Mouse (Mus musculus): ENCODE measurements at regions not wholly inside any gene's neighbourhood (a gene's known extent, or its start where the extent isn't known, plus 50 kb on each side); places are given as distances from the start of the nearest gene placed in this dataset.
A peak's percentile ranks its signal among the peaks of the same experiment; 100 is the strongest.

GRCm38 (mm10) chr8:126216391-126216790 lies 82.0 kb upstream of the Slc35f3 start:
- no peak for ATAC-seq (ENCODE audit: low FRiP score, low TSS enrichment)
- TF ChIP-seq CTCF (IDR thresholded peaks at IDR 0.05; ENCODE audit: low read depth): no peak
- TF ChIP-seq EP300 (optimal IDR thresholded peaks at IDR 0.05): no peak
- Histone ChIP-seq H3K36me3 (ENCODE audit: control insufficient read depth, insufficient read depth, low read length) (no peaks in the 10 kb centered on the region), H3K4me2 (replicated peaks; ENCODE audit: low read depth) (no peak overlapping the region), H3K27me3 (ENCODE audit: control insufficient read depth, insufficient read depth, low read length) (no peaks in the 10 kb centered on the region), H3K27ac (replicated peaks) (no peak overlapping the region), H3K9ac (ENCODE audit: low read length) (no peak overlapping the region), H3K9me3 (ENCODE audit: control insufficient read depth, low read length) (no peaks in the 10 kb centered on the region), H3K4me3 (ENCODE audit: low read depth, low read length) (no peak overlapping the region), H3K4me1 (replicated peaks; ENCODE audit: control insufficient read depth, insufficient read depth) (no peaks in the 10 kb centered on the region)
- WGBS: 69% methylated on average over 5 of the region's 5 CpGs
- no peak for DNase-seq (ENCODE audit: low spot score)

DNA sequence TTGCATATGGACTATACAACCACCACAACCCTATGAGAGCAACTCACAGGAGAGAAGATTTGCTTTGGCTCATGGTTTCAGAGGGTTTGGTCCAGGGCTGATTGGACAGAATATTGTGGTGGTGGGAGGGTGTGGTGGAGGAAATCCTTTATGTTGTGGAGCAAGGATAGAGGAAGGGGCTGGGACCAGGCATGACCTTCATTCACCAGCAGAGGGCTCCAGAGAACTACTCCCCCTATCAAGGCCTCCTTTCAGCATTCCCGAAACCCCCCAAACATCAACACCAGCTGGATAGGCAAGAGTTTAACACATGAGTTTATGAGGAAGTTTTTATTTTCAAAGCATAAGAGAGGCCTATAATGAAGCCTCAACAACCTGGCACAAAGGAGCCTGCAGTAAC lies 76.7 kb upstream of the Slc35f3 start:
- ATAC-seq (ENCODE audit: low FRiP score, low TSS enrichment) (no peak), DNase-seq (ENCODE audit: low spot score) (no peak)
- WGBS: 62% methylated on average over 1 of the region's 1 CpGs
- Histone ChIP-seq H3K36me3 (ENCODE audit: control insufficient read depth, insufficient read depth, low read length) (no peaks in the 10 kb centered on the region), H3K9ac (ENCODE audit: low read length) (no peak overlapping the region), H3K9me3 (ENCODE audit: control insufficient read depth, low read length) (no peaks in the 10 kb centered on the region), H3K4me1 (replicated peaks; ENCODE audit: control insufficient read depth, insufficient read depth) (no peaks in the 10 kb centered on the region), H3K4me3 (ENCODE audit: low read depth, low read length) (no peak overlapping the region), H3K4me2 (replicated peaks; ENCODE audit: low read depth) (no peak overlapping the region), H3K27me3 (ENCODE audit: control insufficient read depth, insufficient read depth, low read length) (no peaks in the 10 kb centered on the region), H3K27ac (replicated peaks) (no peak overlapping the region)
- TF ChIP-seq EP300 (optimal IDR thresholded peaks at IDR 0.05) (no peak), CTCF (IDR thresholded peaks at IDR 0.05; ENCODE audit: low read depth) (peak; percentile 40)

DNA sequence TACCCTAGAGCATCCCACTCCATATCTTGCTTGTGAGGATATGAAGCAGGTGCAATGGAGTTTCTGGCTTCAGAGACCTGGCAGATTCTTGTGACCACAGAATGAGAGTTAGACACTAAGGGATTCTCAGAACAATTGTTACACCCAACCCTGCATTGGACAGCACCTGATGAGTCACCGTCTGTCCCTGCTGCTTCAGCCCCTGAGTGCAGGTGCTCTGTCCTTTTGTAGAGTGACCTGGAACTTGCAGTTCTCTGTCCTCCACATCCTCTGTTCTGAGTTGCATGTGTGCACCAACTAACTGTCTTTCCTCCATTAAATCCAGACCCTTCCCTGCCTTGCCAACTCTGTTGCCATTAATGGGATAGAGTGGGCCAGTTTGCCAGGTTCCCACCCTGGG lies 66.6 kb upstream of the Slc35f3 start:
- TF ChIP-seq CTCF (IDR thresholded peaks at IDR 0.05; ENCODE audit: low read depth) (no peak), EP300 (optimal IDR thresholded peaks at IDR 0.05) (no peak)
- Histone ChIP-seq H3K4me1 (replicated peaks; ENCODE audit: control insufficient read depth, insufficient read depth) (no peaks in the 10 kb centered on the region), H3K4me2 (replicated peaks; ENCODE audit: low read depth) (no peak overlapping the region), H3K9me3 (ENCODE audit: control insufficient read depth, low read length) (no peaks in the 10 kb centered on the region), H3K4me3 (ENCODE audit: low read depth, low read length) (no peak overlapping the region), H3K9ac (ENCODE audit: low read length) (no peak overlapping the region), H3K36me3 (ENCODE audit: control insufficient read depth, insufficient read depth, low read length) (no peaks in the 10 kb centered on the region), H3K27me3 (ENCODE audit: control insufficient read depth, insufficient read depth, low read length) (no peaks in the 10 kb centered on the region), H3K27ac (replicated peaks) (no peak overlapping the region)
- WGBS: 58% methylated on average over 1 of the region's 1 CpGs
- ATAC-seq (ENCODE audit: low FRiP score, low TSS enrichment): no peak
- DNase-seq (ENCODE audit: low spot score): no peak

GRCm38 (mm10) chr8:126232521-126232920 lies 65.8 kb upstream of the Slc35f3 start:
- Histone ChIP-seq H3K27ac (replicated peaks) (no peak overlapping the region), H3K36me3 (ENCODE audit: control insufficient read depth, insufficient read depth, low read length) (no peaks in the 10 kb centered on the region), H3K9me3 (ENCODE audit: control insufficient read depth, low read length) (no peaks in the 10 kb centered on the region), H3K9ac (ENCODE audit: low read length) (no peak overlapping the region), H3K4me3 (ENCODE audit: low read depth, low read length) (no peak overlapping the region), H3K4me1 (replicated peaks; ENCODE audit: control insufficient read depth, insufficient read depth) (no peaks in the 10 kb centered on the region), H3K27me3 (ENCODE audit: control insufficient read depth, insufficient read depth, low read length) (no peaks in the 10 kb centered on the region), H3K4me2 (replicated peaks; ENCODE audit: low read depth) (no peak overlapping the region)
- WGBS: 25% methylated on average over 7 of the region's 7 CpGs
- no peak for DNase-seq (ENCODE audit: low spot score)
- no peak for ATAC-seq (ENCODE audit: low FRiP score, low TSS enrichment)
- no peak for TF ChIP-seq CTCF (IDR thresholded peaks at IDR 0.05; ENCODE audit: low read depth)
- TF ChIP-seq EP300 (optimal IDR thresholded peaks at IDR 0.05): no peak

DNA sequence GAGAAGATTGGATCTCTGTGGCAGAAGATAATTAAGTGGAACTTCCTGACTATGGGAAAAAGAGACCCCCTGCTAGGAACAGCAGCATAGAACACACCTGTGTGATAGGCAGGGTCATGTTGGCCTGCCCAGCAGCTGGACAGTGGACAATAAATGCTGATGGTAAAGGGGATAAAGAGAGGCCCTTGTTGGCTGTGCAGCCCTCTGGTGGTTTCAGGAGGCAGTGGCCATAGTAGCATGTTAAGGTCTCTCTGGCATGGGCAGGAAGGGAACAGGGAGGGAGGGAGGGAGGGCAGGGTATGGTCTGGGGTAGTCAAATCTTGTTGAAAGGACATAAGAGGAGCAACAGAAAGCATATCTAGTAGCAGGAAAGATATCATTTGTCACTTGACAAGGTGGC lies 58.7 kb upstream of the Slc35f3 start:
- ATAC-seq (ENCODE audit: low FRiP score, low TSS enrichment) (no peak), DNase-seq (ENCODE audit: low spot score) (no peak)
- no peaks in the 10 kb centered on the region for H3K9me3 ChIP-seq (ENCODE audit: control insufficient read depth, low read length)
- H3K27me3 ChIP-seq (ENCODE audit: control insufficient read depth, insufficient read depth, low read length): no peaks in the 10 kb centered on the region
- H3K4me3 ChIP-seq (ENCODE audit: low read depth, low read length): no peak overlapping the region
- H3K36me3 ChIP-seq (ENCODE audit: control insufficient read depth, insufficient read depth, low read length): no peaks in the 10 kb centered on the region
- no peaks in the 10 kb centered on the region for H3K4me1 ChIP-seq (replicated peaks; ENCODE audit: control insufficient read depth, insufficient read depth)
- no peak overlapping the region for H3K9ac ChIP-seq (ENCODE audit: low read length)
- peak; percentile 56 for TF ChIP-seq CTCF (IDR thresholded peaks at IDR 0.05; ENCODE audit: low read depth)
- no peak for TF ChIP-seq EP300 (optimal IDR thresholded peaks at IDR 0.05)
- H3K4me2 ChIP-seq (replicated peaks; ENCODE audit: low read depth): no peak overlapping the region
- H3K27ac ChIP-seq (replicated peaks): no peak overlapping the region

GRCm38 (mm10) chr8:126244321-126244720 lies 54.0 kb upstream of the Slc35f3 start:
- no peak for TF ChIP-seq EP300 (optimal IDR thresholded peaks at IDR 0.05)
- no peak for TF ChIP-seq CTCF (IDR thresholded peaks at IDR 0.05; ENCODE audit: low read depth)
- no peak for ATAC-seq (ENCODE audit: low FRiP score, low TSS enrichment)
- DNase-seq (ENCODE audit: low spot score): no peak
- Histone ChIP-seq H3K4me2 (replicated peaks; ENCODE audit: low read depth) (no peak overlapping the region), H3K9me3 (ENCODE audit: control insufficient read depth, low read length) (no peaks in the 10 kb centered on the region), H3K4me1 (replicated peaks; ENCODE audit: control insufficient read depth, insufficient read depth) (no peaks in the 10 kb centered on the region), H3K27me3 (ENCODE audit: control insufficient read depth, insufficient read depth, low read length) (no peaks in the 10 kb centered on the region), H3K36me3 (ENCODE audit: control insufficient read depth, insufficient read depth, low read length) (no peaks in the 10 kb centered on the region), H3K4me3 (ENCODE audit: low read depth, low read length) (no peak overlapping the region), H3K27ac (replicated peaks) (no peak overlapping the region), H3K9ac (ENCODE audit: low read length) (no peak overlapping the region)
- WGBS: 17% methylated on average over 4 of the region's 4 CpGs

Measured in stomach, postnatal 0 days (tissue).